Mouse (Mus musculus) skeletal muscle tissue, adult 2 months (tissue): ENCODE measurements around the gene Adamts16.

Experiments used
- DNase-seq: peaks from one replicate; pipeline ENCODE4 v3.0.0-alpha.2; 2012; ENCODE audit warnings: low read depth, low spot score

Adamts16 gene

GRCm38 (mm10) chr13:70714081-70714775 is 127.4 kb downstream of the Adamts16 start:
- no peak for DNase-seq

GRCm38 (mm10) chr13:70713331-70713730 is 128.3 kb downstream of the Adamts16 start:
- no peak for DNase-seq

- DNase-seq: no peak
Measured at GRCm38 (mm10) chr13:70707158-70707854, 134.3 kb downstream of the Adamts16 start.

- DNase-seq: no peak
Measured at GRCm38 (mm10) chr13:70702904-70703303, 138.7 kb downstream of the Adamts16 start.

- DNase-seq: no peak
Measured at GRCm38 (mm10) chr13:70698812-70699387, 142.7 kb downstream of the Adamts16 start.

- DNase-seq: no peak
Measured at GRCm38 (mm10) chr13:70689452-70689960, 152.1 kb downstream of the Adamts16 start.

- no peak for DNase-seq
Measured at GRCm38 (mm10) chr13:70685825-70686224, 155.8 kb downstream of the Adamts16 start.

- peak; percentile 14 for DNase-seq
Measured at GRCm38 (mm10) chr13:70684976-70685609, 156.5 kb downstream of the Adamts16 start.

- no peak for DNase-seq
Measured at GRCm38 (mm10) chr13:70681411-70682183, 160.0 kb downstream of the Adamts16 start.

GRCm38 (mm10) chr13:70680316-70680715 is 161.3 kb downstream of the Adamts16 start:
- no peak for DNase-seq
